35 mouse cellular contexts compared by ENCODE assay signal in the genomic region with DNA sequence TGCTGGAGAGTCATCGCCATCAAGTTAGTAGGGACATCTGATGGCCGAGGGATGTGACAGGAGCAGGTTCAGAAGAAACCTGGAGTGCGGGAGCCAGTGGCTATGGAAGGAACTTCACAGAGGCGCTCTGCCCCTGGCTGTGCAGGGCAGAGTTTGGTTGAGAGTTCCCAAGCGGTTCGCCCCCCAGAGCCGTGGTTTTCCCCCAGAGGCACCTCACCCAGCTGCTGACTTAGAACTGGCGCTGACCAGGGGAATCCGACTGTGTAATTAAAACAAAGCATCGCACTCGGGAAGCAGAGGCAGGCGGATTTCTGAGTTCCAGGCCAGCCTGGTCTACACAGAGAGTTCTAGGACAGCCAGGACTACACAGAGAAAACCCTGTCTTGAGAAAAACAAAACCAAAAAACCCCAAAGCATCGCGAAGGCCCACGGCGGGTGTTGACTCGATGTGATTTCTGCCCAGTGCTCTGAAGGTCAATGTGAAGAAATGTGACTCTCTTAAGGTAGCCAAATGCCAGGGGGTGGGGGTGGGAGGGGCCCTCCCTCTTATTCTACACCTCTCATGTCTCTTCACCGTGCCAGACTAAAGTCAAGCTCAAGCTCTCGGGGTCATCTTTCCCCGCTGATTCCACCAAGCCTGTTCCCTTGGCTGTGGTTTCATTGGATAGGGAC. TPM values are rescaled to one million over a fixed set of nuclear protein-coding genes. Genes with fewer than 3 reads are reported as not detected.
A peak's percentile ranks its signal among the peaks of the same experiment; 100 is the strongest.
DNase-seq lines count a peak whose midpoint lies in the region; ATAC-seq and TF ChIP-seq lines count a peak whose summit lies in the region.
"Had no signal": no experiment of that assay in that cellular context is flagged by ENCODE, and none has a peak within 500 bp of the region (broad histone marks: within the 10 kb centered on the region; RNA-seq: fewer than 3 reads in every experiment).

No protein-coding gene starts in this region.

- no peak overlapping the region for H3K27ac ChIP-seq in heart, postnatal 0 days (ENCODE audit: low read depth)
- no peak overlapping the region for H3K27ac ChIP-seq in liver, embryonic 11.5 days (ENCODE audit: low read depth, low read length)
- H3K27ac ChIP-seq in liver, embryonic 13.5 days, result no peak overlapping the region
- H3K27ac ChIP-seq in liver, embryonic 16.5 days (ENCODE audit: low read length), result no peak overlapping the region
- H3K27ac ChIP-seq: gastrocnemius, adult 2 months; heart, adult 2 months; hindbrain, embryonic 14.5 days; hindbrain, postnatal 0 days had no signal

- H3K4me3 ChIP-seq in heart, postnatal 0 days (ENCODE audit: low read depth, low read length), result no peak overlapping the region
- no peak overlapping the region for H3K4me3 ChIP-seq in liver, embryonic 11.5 days (ENCODE audit: low read depth, low read length)
- no peak overlapping the region for H3K4me3 ChIP-seq in liver, embryonic 13.5 days (replicated peaks)
- no peak overlapping the region for H3K4me3 ChIP-seq in liver, embryonic 16.5 days (ENCODE audit: low read depth, low read length)
- H3K4me3 ChIP-seq: gastrocnemius, adult 2 months; heart, adult 2 months had no signal

- TF ChIP-seq CTCF in heart, postnatal 0 days (IDR thresholded peaks at IDR 0.05; ENCODE audit: low read depth), result no peak

- H3K4me1 ChIP-seq in heart, postnatal 0 days (ENCODE audit: control insufficient read depth, insufficient read depth), result no peaks in the 10 kb centered on the region
- H3K4me1 ChIP-seq in liver, embryonic 11.5 days (replicated peaks; ENCODE audit: control insufficient read depth, insufficient read depth, low read length), result no peaks in the 10 kb centered on the region
- H3K4me1 ChIP-seq in liver, embryonic 13.5 days (replicated peaks), result no peaks in the 10 kb centered on the region
- H3K4me1 ChIP-seq in liver, embryonic 16.5 days (ENCODE audit: control insufficient read depth, low read depth, low read length), result no peaks in the 10 kb centered on the region

- WGBS in heart, postnatal 0 days, result 77% methylated on average over 20 of the region's 20 CpGs
- WGBS in liver, embryonic 11.5 days, result 74% methylated on average over 20 of the region's 20 CpGs
- 65% methylated on average over 20 of the region's 20 CpGs for WGBS in liver, embryonic 13.5 days (ENCODE audit: insufficient replicate concordance)
- WGBS in liver, embryonic 16.5 days (ENCODE audit: insufficient replicate concordance), result 60% methylated on average over 20 of the region's 20 CpGs

- no peak overlapping the region for H3K4me2 ChIP-seq in heart, postnatal 0 days (ENCODE audit: low read depth, low read length)
- H3K4me2 ChIP-seq in liver, embryonic 11.5 days, result no peak overlapping the region
- H3K4me2 ChIP-seq in liver, embryonic 13.5 days, result no peak overlapping the region
- H3K4me2 ChIP-seq in liver, embryonic 16.5 days (ENCODE audit: low read depth, low read length), result no peak overlapping the region
- H3K4me2 ChIP-seq: heart, embryonic 11.5 days; hindbrain, embryonic 14.5 days had no signal

- no peaks in the 10 kb centered on the region for H3K9me3 ChIP-seq in heart, postnatal 0 days (replicated peaks; ENCODE audit: control insufficient read depth, low read length)
- H3K9me3 ChIP-seq in liver, embryonic 11.5 days (ENCODE audit: control insufficient read depth, low read length), result no peaks in the 10 kb centered on the region
- H3K9me3 ChIP-seq in liver, embryonic 13.5 days (replicated peaks), result no peaks in the 10 kb centered on the region
- H3K9me3 ChIP-seq in liver, embryonic 16.5 days (replicated peaks; ENCODE audit: control insufficient read depth, low read length), result no peaks in the 10 kb centered on the region
- H3K9me3 ChIP-seq: G1E had no signal

- 0 out of 2 replicates have a peak, but pooled peaks have one; percentile 30 for ATAC-seq in heart, postnatal 0 days (ENCODE audit: insufficient read depth, low read depth)
- ATAC-seq in liver, embryonic 11.5 days (replicated peaks; ENCODE audit: low FRiP score), result 0 out of 2 replicates have a peak, but pooled peaks have one; percentile 39
- ATAC-seq in liver, embryonic 13.5 days (ENCODE audit: low read depth), result peak; percentile 61
- peak; percentile 51 for ATAC-seq in liver, embryonic 16.5 days (ENCODE audit: low read depth)
- ATAC-seq in erythroid progenitor cell, adult 5-6 weeks (replicated peaks; ENCODE audit: low FRiP score, poor library complexity, severe bottlenecking), result no peak
- ATAC-seq: forebrain, embryonic 14.5 days; forebrain, postnatal 0 days; hindbrain, postnatal 0 days; Patski had no signal

- H3K27me3 ChIP-seq in heart, postnatal 0 days (ENCODE audit: control insufficient read depth, insufficient read depth, low read length), result no peaks in the 10 kb centered on the region
- peaks cover 3% of the 10 kb centered on the region; the same call in 1 of the 2 replicates for H3K27me3 ChIP-seq in liver, embryonic 11.5 days (replicated peaks; ENCODE audit: control insufficient read depth, insufficient read depth, low read length)
- no peaks in the 10 kb centered on the region for H3K27me3 ChIP-seq in liver, embryonic 13.5 days
- no peaks in the 10 kb centered on the region for H3K27me3 ChIP-seq in liver, embryonic 16.5 days (ENCODE audit: control insufficient read depth, insufficient read depth, low read depth, low read length)

- no peak for TF ChIP-seq EP300 in heart, postnatal 0 days (IDR thresholded peaks at IDR 0.05; ENCODE audit: low read depth)

- no peaks in the 10 kb centered on the region for H3K36me3 ChIP-seq in heart, postnatal 0 days (replicated peaks; ENCODE audit: control insufficient read depth, insufficient read depth, low read length)
- H3K36me3 ChIP-seq in liver, embryonic 11.5 days (ENCODE audit: control insufficient read depth, insufficient read depth, low read length), result no peaks in the 10 kb centered on the region
- no peaks in the 10 kb centered on the region for H3K36me3 ChIP-seq in liver, embryonic 13.5 days
- H3K36me3 ChIP-seq in liver, embryonic 16.5 days (ENCODE audit: control insufficient read depth, insufficient read depth), result no peaks in the 10 kb centered on the region
- H3K36me3 ChIP-seq: G1E had no signal

- DNase-seq in heart, postnatal 0 days (ENCODE audit: low spot score), result no peak
- no peak for DNase-seq in heart, postnatal 4 days
- no peak for DNase-seq in liver, embryonic 11.5 days (ENCODE audit: low spot score)
- no peak for DNase-seq in liver
- no peak for DNase-seq in liver, embryonic 13.5 days
- DNase-seq in thymus, postnatal 25 days, result no peak
- DNase-seq: adrenal gland, postnatal 10 days; adrenal gland, postnatal 36 days; B cell, adult 2 months; cerebellum, adult 18-20 months; cerebellum, adult 9-10 months; cerebellum, postnatal 14 days; forebrain, postnatal 0 days; gastrocnemius, adult 2 months; gastrocnemius, postnatal 14 days; heart, adult 2 months; heart, postnatal 10 days; heart, postnatal 36 days had no signal

- no peak overlapping the region for H3K9ac ChIP-seq in heart, postnatal 0 days (replicated peaks; ENCODE audit: low read depth, low read length)
- H3K9ac ChIP-seq in liver, embryonic 11.5 days (ENCODE audit: low read depth, low read length), result no peak overlapping the region
- H3K9ac ChIP-seq in liver, embryonic 13.5 days, result no peak overlapping the region
- H3K9ac ChIP-seq in liver, embryonic 16.5 days (ENCODE audit: low read depth, low read length), result no peak overlapping the region
- H3K9ac ChIP-seq: forebrain, postnatal 0 days; hindbrain, embryonic 14.5 days had no signal

RNA-seq across cellular contexts. Expression of a gene that starts 1.8 kb away (rescaled TPM):
- total RNA-seq in heart, postnatal 0 days (2014; rRNA removed; ENCODE audit: low replicate concordance), result not detected in 2 replicates
- not detected in 2 replicates for polyA plus RNA-seq in heart, postnatal 0 days (2015; fragmentation: Nextera tagmentation; extraction: Ambion mirVana)
- not detected for total RNA-seq in heart, postnatal 4 days (2021)
- polyA plus RNA-seq in liver, embryonic 11.5 days (2014; fragmentation: Nextera tagmentation; extraction: Ambion mirVana), result not detected in 2 replicates
- polyA plus RNA-seq in liver, embryonic 13.5 days (2015; fragmentation: Nextera tagmentation; extraction: Ambion mirVana), result not detected in 2 replicates
- polyA plus RNA-seq in liver, embryonic 16.5 days (2015; fragmentation: Nextera tagmentation; extraction: Ambion mirVana), result not detected in 2 replicates
- total RNA-seq in erythroid progenitor cell, adult 5-6 weeks (2015; ENCODE audit: low replicate concordance), result not detected in 2 replicates
- not detected in 2 replicates for total RNA-seq in erythroid progenitor cell, adult 5-6 weeks (2017; ENCODE audit: low replicate concordance)
- total RNA-seq: adrenal gland, adult 18-20 months; adrenal gland, postnatal 10 days; adrenal gland, postnatal 36 days; CH12.LX; forebrain, postnatal 0 days; G1E; gastrocnemius, adult 2 months; gastrocnemius, postnatal 14 days; heart, adult 2 months; heart, postnatal 10 days; heart, postnatal 36 days; hindbrain, postnatal 0 days had no signal
- polyA plus RNA-seq: embryonic facial prominence, embryonic 11.5 days; embryonic facial prominence, embryonic 14.5 days; forebrain, embryonic 11.5 days; forebrain, embryonic 14.5 days; forebrain, postnatal 0 days; frontal cortex, adult 2 months; G1E; gonadal fat pad, adult 2 months; heart, adult 2 months; heart, embryonic 11.5 days; heart, embryonic 14.5 days; hindbrain, embryonic 11.5 days; hindbrain, embryonic 14.5 days; hindbrain, postnatal 0 days had no signal

RNA-seq across cellular contexts. Expression of a gene that starts 6.8 kb away (rescaled TPM):
- total RNA-seq in heart, postnatal 0 days (2014; rRNA removed; ENCODE audit: low replicate concordance), result not detected in 2 replicates
- not detected in 2 replicates for polyA plus RNA-seq in heart, postnatal 0 days (2015; fragmentation: Nextera tagmentation; extraction: Ambion mirVana)
- total RNA-seq in heart, postnatal 4 days (2021), result not detected
- 0.12 TPM in 1 of 2 replicates, not detected in the other for polyA plus RNA-seq in liver, embryonic 11.5 days (2014; fragmentation: Nextera tagmentation; extraction: Ambion mirVana)
- not detected in 2 replicates for polyA plus RNA-seq in liver, embryonic 13.5 days (2015; fragmentation: Nextera tagmentation; extraction: Ambion mirVana)
- polyA plus RNA-seq in liver, embryonic 16.5 days (2015; fragmentation: Nextera tagmentation; extraction: Ambion mirVana), result 0.02 TPM in 1 of 2 replicates, not detected in the other
- not detected in 2 replicates for total RNA-seq in erythroid progenitor cell, adult 5-6 weeks (2015; ENCODE audit: low replicate concordance)
- total RNA-seq in erythroid progenitor cell, adult 5-6 weeks (2017; ENCODE audit: low replicate concordance), result not detected in 2 replicates
- total RNA-seq: adrenal gland, adult 18-20 months; adrenal gland, postnatal 36 days; gastrocnemius, adult 2 months; gastrocnemius, postnatal 14 days; heart, adult 2 months; heart, postnatal 10 days; heart, postnatal 36 days had no signal
- polyA plus RNA-seq: G1E; gonadal fat pad, adult 2 months; heart, adult 2 months; heart, embryonic 11.5 days; heart, embryonic 14.5 days; Patski had no signal

RNA-seq across cellular contexts. Expression of a gene that starts 28.4 kb away (rescaled TPM):
- 31.3 and 49.2 TPM in 2 replicates for total RNA-seq in heart, postnatal 0 days (2014; rRNA removed; ENCODE audit: low replicate concordance)
- polyA plus RNA-seq in heart, postnatal 0 days (2015; fragmentation: Nextera tagmentation; extraction: Ambion mirVana), result 35.3 and 37.2 TPM in 2 replicates
- 10 to 100 TPM; 15.9 to 17.6 TPM for total RNA-seq in heart, postnatal 4 days (2021)
- polyA plus RNA-seq in liver, embryonic 11.5 days (2014; fragmentation: Nextera tagmentation; extraction: Ambion mirVana), result 70.3 and 75.6 TPM in 2 replicates
- polyA plus RNA-seq in liver, embryonic 13.5 days (2015; fragmentation: Nextera tagmentation; extraction: Ambion mirVana), result 31.0 and 32.0 TPM in 2 replicates
- 19.4 and 22.7 TPM in 2 replicates for polyA plus RNA-seq in liver, embryonic 16.5 days (2015; fragmentation: Nextera tagmentation; extraction: Ambion mirVana)
- 11.7 and 11.9 TPM in 2 replicates for total RNA-seq in erythroid progenitor cell, adult 5-6 weeks (2015; ENCODE audit: low replicate concordance)
- 14.5 TPM in 1 of 2 replicates, not detected in the other for total RNA-seq in erythroid progenitor cell, adult 5-6 weeks (2017; ENCODE audit: low replicate concordance)

RNA-seq across cellular contexts. Expression of a gene that starts 45.0 kb away (rescaled TPM):
- 11.4 and 14.9 TPM in 2 replicates for total RNA-seq in heart, postnatal 0 days (2014; rRNA removed; ENCODE audit: low replicate concordance)
- polyA plus RNA-seq in heart, postnatal 0 days (2015; fragmentation: Nextera tagmentation; extraction: Ambion mirVana), result 6.5 and 9.2 TPM in 2 replicates
- total RNA-seq in heart, postnatal 4 days (2021), result 1 to 10 TPM; 2.7 to 2.8 TPM
- 4.1 and 4.4 TPM in 2 replicates for polyA plus RNA-seq in liver, embryonic 11.5 days (2014; fragmentation: Nextera tagmentation; extraction: Ambion mirVana)
- polyA plus RNA-seq in liver, embryonic 13.5 days (2015; fragmentation: Nextera tagmentation; extraction: Ambion mirVana), result 3.1 and 3.4 TPM in 2 replicates
- 2.2 and 2.6 TPM in 2 replicates for polyA plus RNA-seq in liver, embryonic 16.5 days (2015; fragmentation: Nextera tagmentation; extraction: Ambion mirVana)
- total RNA-seq in erythroid progenitor cell, adult 5-6 weeks (2015; ENCODE audit: low replicate concordance), result 8.3 and 14.7 TPM in 2 replicates
- 3.0 and 4.5 TPM in 2 replicates for total RNA-seq in erythroid progenitor cell, adult 5-6 weeks (2017; ENCODE audit: low replicate concordance)
- total RNA-seq: CH12.LX had no signal
- polyA plus RNA-seq: G1E had no signal
